Mouse (Mus musculus): ENCODE results near the gene Tmem108. TPM values are rescaled to one million over a fixed set of nuclear protein-coding genes. Genes with fewer than 3 reads are reported as not detected.

Gene Tmem108
- total RNA-seq (2021) = 10 to 100 TPM in 1 of 2 experiments, 1 to 10 TPM in 1; 8.7 to 10.8 TPM
- long read RNA-seq, experiment 1, partial matches to known transcripts = 2 of 4 reads
- long read RNA-seq, experiment 1, other reads (novel, unspliced or antisense) = 0 of 4 reads
- long read RNA-seq, experiment 2, partial matches to known transcripts = 8 of 15 reads
- long read RNA-seq, experiment 2, other reads (novel, unspliced or antisense) = 1 of 15 reads

DNA sequence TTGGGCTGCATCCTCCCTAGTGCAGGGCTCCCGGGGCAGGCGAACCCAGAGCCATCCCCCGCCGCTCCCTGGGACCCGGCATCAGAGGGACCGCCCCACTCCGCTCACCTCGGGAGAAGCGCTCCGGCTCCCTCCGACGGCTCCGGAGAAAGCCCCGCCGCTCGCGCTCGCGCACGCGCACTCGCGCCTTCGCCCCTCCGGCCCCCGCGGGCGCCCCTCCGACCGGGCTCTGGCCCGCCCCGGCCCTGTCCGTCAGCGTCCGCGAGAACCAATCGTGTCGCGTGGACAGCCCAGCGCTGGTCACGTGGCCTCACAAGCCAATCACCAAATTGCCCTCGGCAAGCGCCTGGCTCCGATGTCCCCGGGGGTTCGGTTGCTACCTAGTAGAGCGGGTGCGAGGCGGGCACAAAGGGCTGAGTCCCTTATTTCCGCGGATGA, at the start of gene Tmem108:
Gene Tmem108, minus strand, starts transcription at position 191 of the 438 bp plus-strand sequence.
- DNase-seq (ENCODE audit: low spot score in 2 of 2) = peak; percentile 66 to 79

DNA sequence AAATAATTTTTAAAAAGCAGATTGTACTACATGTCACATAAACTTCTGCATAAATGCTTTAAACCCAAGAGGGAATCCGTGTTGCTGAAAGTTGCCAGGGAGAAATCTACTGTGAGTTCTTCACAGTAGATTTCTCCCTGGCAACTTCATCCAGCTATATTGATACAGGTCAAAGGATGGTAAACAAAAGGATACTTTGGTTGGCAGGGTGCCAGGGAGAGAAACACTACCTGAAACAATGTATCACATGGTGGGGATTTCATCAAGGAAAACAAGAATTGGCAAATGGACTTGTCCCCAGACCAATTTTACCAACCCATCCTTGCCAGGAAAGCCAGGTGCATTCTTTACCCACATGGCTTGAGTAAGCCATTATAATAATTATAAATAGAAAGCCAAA, 27.4 kb upstream of the Tmem108 start:
- DNase-seq (ENCODE audit: low spot score in 2 of 2) = no peak

DNA sequence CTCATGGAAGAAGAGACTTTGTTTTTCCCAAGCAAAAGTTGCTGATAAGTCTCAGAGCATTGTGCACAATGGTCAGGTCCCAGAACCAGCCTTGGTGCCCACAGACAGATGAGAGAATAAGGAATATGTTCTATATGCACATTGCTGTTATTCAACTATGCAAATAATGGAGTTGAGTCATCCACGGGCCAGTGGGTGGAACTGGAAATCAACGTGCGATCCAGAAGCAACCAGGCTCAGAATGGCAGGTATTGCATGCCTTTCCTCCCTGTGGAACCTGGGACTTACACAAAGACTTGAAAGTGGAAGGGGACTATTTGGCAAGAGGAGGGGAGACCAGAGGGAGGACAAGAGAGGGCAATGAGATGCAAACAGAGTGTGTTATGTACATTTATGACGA, 22.5 kb upstream of the Tmem108 start:
- no peak for DNase-seq (ENCODE audit: low spot score in 2 of 2)

DNA sequence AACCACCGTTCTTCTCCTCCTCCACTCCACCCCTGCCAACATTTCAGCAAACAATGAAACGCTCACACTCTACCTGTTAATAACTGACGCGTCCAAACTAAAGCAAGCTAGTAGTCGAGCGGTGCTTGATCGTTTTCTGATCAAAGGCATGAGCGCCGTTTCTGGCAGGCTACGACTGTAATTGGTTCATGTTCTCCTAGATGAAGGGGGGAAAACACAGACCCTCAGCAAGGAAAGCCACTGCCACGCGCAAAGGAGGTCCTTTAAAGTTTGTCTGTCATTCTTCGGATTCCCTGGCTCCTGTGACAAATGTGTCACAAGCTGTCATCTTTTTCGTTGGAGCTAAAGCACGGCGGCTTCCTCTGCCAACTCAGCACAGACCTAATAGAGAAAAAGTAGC, 21.6 kb upstream of the Tmem108 start:
- DNase-seq (ENCODE audit: low spot score in 2 of 2) = no peak

DNA sequence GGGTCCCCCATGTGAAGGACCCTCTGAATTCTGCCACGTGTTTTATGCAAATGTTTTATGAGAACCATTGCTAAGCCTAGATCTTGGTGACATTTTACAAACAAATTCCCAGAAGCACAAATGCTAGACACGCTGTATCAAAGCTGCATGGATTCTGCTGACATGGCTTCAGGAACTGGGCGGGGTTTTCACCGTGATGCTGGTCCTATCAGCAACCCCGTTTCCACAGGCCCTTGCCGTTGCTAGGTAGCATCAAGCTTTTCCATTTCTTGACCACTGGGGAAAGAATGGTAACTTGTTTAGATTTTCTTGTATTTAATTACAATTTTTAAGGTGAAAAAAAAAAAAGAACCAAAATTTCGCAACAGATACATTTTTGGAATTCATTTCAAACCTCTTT, 20.7 kb upstream of the Tmem108 start:
- no peak for DNase-seq (ENCODE audit: low spot score in 2 of 2)

DNA sequence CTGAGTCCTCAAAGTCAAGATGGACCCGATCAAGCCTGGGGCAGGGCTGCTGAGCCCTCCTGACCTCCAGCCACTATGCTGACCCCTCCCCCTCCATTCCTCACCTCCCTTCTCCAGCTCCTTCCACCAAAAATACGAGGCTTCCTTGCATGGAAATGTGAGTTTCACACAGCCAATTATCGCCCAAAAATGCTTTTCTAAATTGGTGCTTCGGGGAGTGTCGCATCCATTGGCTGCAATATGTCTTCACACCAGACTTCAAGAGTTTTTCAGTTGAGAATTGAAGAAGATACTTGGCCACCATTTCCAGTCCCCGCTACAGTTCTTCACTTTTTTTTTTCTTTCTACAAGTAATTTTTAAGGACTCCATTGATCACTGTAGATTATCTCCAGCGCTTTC, 19.8 kb upstream of the Tmem108 start:
- DNase-seq (ENCODE audit: low spot score in 2 of 2) = no peak

DNA sequence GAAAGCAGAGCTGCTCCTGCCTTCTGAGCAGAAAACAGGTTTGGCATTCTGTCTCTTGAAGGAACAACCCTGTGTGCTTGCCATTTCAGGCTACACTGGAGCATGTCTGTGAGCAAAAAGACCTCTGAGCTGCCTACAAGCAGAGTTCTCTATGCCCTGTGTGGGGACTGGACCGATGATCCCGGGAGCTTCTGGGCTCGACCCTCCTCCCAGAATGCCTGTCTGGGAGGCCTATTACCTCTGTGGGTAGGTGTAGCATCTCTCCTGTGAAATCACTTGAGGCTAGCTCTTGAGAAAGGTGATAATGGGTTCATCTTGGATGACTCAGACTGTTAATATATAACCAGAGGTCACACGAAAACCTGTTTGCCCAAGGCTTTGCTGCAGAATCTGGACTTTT, 19.0 kb upstream of the Tmem108 start:
- no peak for DNase-seq (ENCODE audit: low spot score in 2 of 2)

DNA sequence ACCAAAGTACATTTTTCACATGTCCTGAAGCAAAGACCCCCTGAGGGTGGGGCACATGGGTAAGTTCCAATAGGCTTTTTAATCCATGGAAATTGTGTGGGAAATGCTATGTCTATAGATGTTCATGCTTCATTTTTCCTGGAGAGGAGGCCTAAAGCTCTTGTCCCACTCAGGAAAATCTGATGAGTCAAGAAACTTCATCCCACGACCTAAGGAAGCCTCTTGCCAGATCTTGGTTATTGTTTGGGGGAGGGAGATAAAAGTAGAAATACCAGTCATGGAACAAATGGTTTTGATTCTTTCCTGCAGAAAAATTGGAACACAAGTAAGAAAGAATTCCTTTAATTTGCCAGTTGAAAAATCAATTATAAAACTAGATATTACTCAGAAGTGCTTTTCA, 16.5 kb upstream of the Tmem108 start:
- DNase-seq (ENCODE audit: low spot score in 2 of 2) = no peak

DNA sequence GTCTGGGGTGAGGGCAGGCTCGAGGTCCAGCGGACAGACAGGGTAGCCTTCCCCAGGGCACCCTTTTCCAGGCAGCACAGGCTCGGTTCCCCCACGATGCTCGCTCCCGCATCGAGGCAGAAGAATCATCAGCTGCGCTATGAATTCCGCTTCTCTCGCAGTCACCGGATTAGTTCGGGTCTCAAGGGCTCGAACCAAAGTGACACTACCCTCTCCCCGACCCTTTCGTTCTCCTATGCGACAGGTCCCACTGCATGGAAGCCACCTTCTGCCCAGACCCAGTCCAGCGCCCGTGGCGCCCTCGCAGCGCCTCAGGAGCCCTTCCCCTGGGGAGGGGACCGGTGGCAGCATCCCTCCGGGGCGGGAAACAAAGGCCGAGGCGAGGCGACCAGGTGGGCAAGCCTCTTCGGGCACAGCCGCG, 476 bp downstream of the Tmem108 start:
- no peak for DNase-seq (ENCODE audit: low spot score in 2 of 2)

DNA sequence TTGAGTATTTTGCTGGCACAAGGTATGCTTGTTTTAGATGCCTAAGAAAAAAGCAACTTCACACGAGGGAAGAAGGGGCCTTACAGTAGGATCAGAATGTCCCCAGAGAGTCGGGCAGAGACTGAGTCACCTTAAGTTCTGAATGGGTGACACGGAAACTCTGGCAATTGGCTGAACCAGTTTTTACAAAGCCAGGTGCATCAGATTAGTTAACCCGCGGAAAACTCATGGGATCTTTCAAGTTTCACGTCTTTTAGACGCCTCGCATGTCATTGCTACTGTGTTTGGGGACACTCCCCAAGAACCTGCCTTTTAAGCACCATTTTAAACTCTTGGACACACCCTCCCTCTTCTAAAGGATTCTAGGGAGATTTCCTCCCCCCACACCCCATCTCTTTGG, 1.3 kb downstream of the Tmem108 start:
- no peak for DNase-seq (ENCODE audit: low spot score in 2 of 2)

DNA sequence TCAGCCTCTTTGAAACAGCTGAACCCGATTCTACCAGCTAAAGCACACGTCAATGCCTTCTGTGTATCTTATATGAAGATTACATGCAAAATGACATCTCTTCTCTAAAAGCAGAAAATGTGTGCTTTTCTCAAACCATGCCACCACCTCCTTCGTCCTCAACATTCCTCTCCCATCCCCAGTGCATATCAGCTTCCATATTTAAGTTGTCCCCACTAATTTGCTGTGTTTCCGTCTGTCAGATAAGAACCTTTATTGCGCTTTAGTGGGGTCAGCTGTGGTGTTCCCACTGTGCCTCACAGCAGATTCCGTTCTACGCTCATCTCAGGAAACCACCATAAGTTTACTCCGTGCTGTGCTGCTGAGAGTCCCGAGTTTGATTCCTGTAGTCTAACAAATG, 1.8 kb downstream of the Tmem108 start:
- DNase-seq (ENCODE audit: low spot score in 2 of 2) = no peak

DNA sequence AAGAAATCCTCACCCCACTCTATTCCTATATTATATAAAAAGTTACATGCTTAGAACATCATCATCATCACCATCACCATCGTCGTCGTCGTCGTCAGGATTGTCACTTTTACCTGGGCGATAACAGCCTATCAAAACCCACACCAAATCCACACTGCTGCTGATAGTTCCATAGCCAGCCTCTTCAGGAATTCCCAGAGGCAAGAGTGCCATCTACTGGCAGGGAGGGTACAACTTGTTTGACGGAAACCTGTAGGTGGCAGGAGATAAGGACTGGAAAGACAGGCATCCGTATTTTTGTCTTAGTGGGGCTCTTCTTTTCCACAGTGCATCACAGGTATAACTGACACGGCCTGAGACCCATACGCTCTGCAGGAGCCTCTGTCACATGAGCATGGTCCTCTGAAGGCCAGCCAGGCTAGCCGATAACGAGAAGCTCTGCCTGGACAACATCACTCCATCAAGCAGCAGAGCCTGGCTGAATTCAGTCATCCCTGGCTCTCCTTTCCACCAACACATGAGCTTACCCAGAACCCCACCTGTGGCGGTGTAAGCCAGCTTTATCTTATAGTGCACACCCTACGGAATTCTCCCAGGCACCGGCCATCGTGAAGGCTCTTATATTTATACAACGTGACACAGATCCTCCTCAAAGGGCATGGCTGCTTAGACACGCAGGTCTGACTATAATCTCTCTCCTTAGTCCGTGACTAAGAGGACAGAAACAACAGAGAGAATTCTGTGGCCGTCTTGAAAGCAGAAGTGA, 2.5 kb downstream of the Tmem108 start:
- DNase-seq (ENCODE audit: low spot score in 2 of 2) = peak; percentile 28 to 66

DNA sequence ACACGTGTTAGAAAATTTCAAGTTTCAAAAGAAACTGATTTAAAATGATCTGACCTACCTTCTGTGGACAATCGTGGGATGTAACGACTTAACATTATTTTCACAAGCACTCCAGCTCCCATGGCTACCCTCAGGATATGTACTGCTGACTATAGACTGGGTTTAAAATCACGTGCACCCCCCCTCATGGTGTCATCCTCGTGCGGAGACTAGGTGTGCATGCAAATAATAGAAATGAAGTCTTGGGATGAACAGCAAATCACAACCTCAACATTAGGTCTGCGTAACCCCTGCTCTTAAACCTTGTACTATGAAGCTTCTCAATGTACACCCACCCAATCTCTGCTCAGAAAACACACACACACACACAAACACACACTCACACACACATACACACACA, 3.4 kb downstream of the Tmem108 start:
- DNase-seq (ENCODE audit: low spot score in 2 of 2) = no peak

DNA sequence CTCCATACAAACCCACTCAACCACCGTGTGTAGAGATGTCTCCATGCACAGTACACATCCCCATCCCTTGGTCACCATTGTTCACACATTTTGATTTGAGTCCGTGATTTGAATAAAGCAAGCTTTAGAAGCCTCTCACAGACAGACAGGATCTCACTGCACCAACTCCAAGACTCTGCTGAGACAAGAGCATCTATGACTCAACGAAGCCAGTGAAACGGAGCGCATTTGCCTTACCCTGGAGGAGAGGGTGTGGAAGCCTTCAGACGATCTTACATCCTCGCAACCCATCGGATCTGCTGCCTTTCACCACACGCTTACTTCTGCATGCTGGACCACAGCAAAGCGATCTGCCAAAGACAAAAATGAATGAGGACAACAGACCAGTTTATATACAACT, 9.0 kb downstream of the Tmem108 start:
- DNase-seq (ENCODE audit: low spot score in 2 of 2) = no peak

DNA sequence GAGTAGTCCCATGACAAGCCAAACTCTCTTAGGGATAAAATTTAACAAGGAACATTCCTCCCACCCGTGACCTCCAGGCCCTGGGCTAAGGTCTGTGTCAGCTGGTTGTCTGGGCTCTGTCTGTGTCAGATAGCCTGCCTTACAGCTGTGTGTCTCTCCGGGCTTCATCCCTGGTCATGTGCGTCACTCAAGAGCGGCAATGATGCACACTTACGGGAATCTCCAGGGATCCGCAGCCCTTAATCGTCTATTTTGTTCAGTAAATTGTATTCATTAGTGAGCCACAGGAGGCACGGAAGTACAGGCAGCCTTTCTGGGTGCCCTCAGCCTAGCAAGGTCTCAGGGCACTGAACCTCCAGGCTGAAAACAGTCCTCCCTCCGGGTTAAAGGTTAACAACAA, 10.1 kb downstream of the Tmem108 start:
- no peak for DNase-seq (ENCODE audit: low spot score in 2 of 2)

DNA sequence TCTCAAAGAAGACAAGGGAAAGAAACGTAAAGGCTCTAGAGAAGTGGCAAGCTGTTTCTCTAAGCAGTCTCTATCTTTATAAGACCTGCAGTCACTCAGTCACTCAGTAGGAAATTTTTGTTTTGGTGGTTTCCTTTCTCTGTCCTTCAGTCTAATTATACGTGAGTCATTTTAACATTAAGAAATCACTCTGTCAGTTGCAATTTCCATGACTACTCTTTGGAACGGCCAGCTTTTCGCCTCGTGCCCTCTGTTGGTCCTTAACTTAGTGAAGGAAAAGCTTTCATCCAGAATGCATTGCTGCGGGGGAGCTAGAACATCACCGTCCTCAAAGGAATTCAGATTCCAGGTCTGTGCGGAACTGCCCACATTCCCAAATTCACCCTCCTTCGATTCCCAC, 11.1 kb downstream of the Tmem108 start:
- DNase-seq (ENCODE audit: low spot score in 2 of 2) = no peak

DNA sequence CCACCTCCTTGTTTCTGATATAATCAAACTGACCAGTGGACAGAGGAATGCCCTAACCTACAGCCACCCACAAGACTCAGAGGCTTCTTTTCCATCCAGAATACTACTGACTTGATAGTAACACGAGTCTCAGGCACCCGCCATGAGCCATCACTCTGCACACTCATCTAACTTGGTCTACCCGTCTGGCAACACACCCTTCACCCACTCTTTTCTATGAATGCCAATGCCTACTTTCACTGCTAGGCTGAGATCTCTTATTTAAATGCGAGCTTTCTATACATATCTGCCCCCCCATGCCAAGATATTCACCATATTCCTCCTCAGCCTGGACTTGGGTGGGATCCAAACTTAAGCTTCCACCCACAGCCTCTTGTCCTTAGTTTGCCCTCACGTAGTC, 15.0 kb downstream of the Tmem108 start:
- no peak for DNase-seq (ENCODE audit: low spot score in 2 of 2)

DNA sequence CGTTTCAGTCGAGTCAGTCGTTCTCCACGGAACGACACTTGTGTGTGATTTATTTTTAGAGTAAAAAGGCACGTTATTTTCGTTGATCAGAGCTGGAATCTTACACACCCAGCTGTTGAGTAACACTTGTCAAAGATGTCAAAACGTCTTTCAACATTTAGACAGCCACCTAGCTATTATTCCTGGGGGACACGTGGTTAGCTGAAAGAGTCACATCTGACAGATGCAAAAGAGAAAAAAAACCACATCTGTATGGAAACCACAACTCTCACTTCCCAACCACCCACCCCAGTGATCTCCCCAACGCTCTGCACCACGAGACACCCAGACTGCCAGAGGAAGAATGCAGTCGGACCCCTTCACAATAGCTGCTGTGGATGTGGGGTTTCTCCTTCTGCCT, 21.5 kb downstream of the Tmem108 start:
- DNase-seq (ENCODE audit: low spot score in 2 of 2) = no peak

DNA sequence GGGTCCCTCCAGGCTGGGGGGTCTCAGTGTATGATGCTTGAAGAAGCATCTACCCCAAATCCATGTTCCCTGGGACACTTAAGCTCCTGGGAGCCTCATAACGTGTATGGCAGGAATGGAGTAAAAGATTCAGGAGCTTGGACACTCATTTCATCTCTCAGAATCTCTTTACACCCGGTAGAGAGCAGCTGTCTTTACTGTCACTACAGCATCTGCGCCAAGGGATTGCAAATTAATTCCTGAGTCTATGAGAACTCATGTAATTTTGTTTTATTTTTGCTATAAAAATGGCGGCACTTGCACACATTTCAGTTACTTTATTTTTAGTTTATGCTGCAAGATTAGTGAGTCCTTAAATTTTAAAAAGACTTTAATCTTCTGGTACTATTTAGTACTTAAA, 22.6 kb downstream of the Tmem108 start:
- no peak for DNase-seq (ENCODE audit: low spot score in 2 of 2)

DNA sequence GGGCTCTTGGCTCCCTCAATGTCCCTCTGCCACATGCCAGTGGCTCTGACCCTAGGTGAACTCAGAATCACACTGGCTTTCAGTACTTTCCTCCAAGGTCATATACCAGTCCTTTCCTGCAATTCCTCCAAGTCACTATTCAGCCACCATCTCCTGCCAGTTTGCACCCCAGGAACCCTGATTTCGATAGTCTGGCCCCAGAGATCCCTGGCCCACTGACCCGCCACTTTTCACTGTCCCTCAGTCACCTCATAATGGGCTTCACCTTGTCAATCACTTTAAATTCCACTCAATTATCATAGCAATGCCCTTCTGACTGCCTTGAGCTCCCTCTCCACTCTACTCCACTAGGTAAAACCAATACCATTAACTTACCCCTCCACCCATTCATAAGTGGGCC, 31.9 kb downstream of the Tmem108 start:
- DNase-seq (ENCODE audit: low spot score in 2 of 2) = no peak

DNA sequence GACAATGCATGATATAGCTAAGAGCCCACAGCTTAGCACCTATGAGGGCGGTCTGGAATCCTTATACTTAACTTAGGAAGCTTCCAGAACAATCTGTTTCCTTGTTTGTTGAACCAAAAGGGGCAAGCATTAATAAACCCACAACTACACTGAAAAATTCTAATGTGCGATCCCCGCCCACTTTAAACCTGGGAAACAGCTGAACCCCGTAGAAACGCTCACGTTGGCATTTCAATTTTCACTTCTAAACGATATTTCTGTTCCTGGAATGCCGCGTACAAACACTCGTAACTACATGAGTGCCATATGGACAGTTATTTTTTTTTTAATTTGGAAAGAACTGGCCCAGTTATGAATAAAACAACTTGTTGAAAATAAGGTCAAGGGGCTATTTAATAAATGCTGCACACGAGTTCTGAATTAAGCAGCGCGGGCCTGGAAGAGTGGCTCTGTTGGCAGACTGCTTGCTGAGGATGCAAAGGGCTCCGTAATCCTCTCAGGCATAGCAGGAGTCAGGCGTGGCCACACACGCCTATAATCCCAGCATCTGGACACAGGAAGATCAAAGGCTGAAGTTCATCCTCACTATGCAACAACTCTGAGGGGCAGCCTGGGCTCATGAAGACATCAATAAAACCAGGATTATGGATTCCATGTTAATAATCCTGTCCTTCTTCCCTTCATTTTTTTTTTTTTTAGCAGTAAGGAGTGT, 34.7 kb downstream of the Tmem108 start:
- no peak for DNase-seq (ENCODE audit: low spot score in 2 of 2)

DNA sequence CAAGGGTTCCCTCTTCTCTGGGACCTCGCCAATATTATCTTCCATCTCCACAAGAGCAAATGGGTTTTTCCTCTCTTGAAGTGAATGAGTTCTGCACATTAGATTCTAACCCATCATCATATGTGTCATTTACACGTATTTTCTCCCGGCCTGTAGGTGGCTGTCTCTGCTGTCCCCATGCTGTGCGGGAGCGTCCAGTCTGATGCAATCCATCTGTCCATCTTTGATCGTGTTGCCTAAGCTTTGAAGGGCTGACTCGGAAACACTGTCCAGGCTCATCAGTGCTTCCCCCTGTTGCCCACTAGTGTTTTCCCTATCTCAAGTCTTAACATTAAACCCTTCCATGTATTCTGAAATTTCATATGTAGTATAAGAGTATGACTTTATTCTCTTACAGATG, 36.1 kb downstream of the Tmem108 start:
- no peak for DNase-seq (ENCODE audit: low spot score in 2 of 2)
